9 mouse cellular contexts compared by ENCODE assay signal in the genomic region with DNA sequence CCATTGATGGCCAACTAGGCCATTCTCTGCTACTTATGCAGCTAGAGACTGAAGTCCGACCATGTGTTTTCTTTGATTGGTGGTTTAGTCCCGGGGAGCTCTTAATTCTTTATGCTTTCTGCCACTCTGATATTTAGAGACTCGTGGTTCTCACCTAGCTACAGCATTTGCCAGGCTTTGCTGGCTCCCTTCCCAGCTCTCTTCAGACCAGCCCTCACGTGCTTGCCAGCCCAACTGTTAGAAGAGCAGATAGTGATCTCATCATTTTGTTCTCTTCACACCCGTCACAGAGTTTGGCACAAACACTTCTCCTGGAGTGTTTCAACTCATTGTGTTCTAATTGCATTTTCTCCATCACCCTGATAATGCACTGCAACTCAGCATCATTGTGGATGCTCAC.
DNase-seq lines count a peak whose midpoint lies in the region; ATAC-seq lines count a peak whose summit lies in the region.
"Had no signal": no experiment of that assay in that cellular context is flagged by ENCODE, and none has a peak within 500 bp of the region (broad histone marks: within the 10 kb centered on the region; RNA-seq: fewer than 3 reads in every experiment).

No protein-coding gene starts in this region.

- no peak overlapping the region for H3K9ac ChIP-seq in hindbrain, embryonic 15.5 days
- H3K9ac ChIP-seq in hindbrain, embryonic 11.5 days (ENCODE audit: low read depth, low read length), result no peak overlapping the region
- H3K9ac ChIP-seq: limb, embryonic 12.5 days had no signal

- H3K4me2 ChIP-seq in hindbrain, embryonic 15.5 days, result no peak overlapping the region
- no peak overlapping the region for H3K4me2 ChIP-seq in hindbrain, embryonic 11.5 days (replicated peaks; ENCODE audit: low read depth, low read length)
- H3K4me2 ChIP-seq: limb, embryonic 12.5 days had no signal

- no peak for DNase-seq in hindbrain, embryonic 11.5 days (ENCODE audit: low spot score)
- DNase-seq in fat pad, adult 2 months (ENCODE audit: extremely low read depth, low read depth, low spot score), result peak; percentile 28
- DNase-seq in layer of hippocampus, postnatal 25 days (ENCODE audit: extremely low spot score in 1 of 2, low spot score in 1 of 2), result peak; percentile 38 to 58
- DNase-seq in right cerebral cortex, postnatal 10 days (ENCODE audit: low spot score in 2 of 2), result peak; percentile 70 to 78
- no peak for DNase-seq in adipocyte (ENCODE audit: low spot score)
- no peak for DNase-seq in kidney, adult 11 months

- H3K4me1 ChIP-seq in hindbrain, embryonic 15.5 days (replicated peaks), result no peaks in the 10 kb centered on the region
- no peaks in the 10 kb centered on the region for H3K4me1 ChIP-seq in hindbrain, embryonic 11.5 days (replicated peaks; ENCODE audit: control insufficient read depth, insufficient read depth, low read length)
- H3K4me1 ChIP-seq: limb, embryonic 12.5 days had no signal

- no peak overlapping the region for H3K27ac ChIP-seq in hindbrain, embryonic 15.5 days (replicated peaks)
- H3K27ac ChIP-seq in hindbrain, embryonic 11.5 days (ENCODE audit: low read depth, low read length), result no peak overlapping the region
- H3K27ac ChIP-seq: limb, embryonic 12.5 days had no signal

- WGBS in hindbrain, embryonic 15.5 days, result 47% methylated on average over 5 of the region's 5 CpGs
- WGBS in hindbrain, embryonic 11.5 days, result 76% methylated on average over 5 of the region's 5 CpGs

- no peaks in the 10 kb centered on the region for H3K9me3 ChIP-seq in hindbrain, embryonic 15.5 days
- no peaks in the 10 kb centered on the region for H3K9me3 ChIP-seq in hindbrain, embryonic 11.5 days (ENCODE audit: control insufficient read depth, low read length)
- H3K9me3 ChIP-seq: limb, embryonic 12.5 days had no signal

- H3K36me3 ChIP-seq in hindbrain, embryonic 15.5 days, result no peaks in the 10 kb centered on the region
- H3K36me3 ChIP-seq in hindbrain, embryonic 11.5 days (ENCODE audit: control insufficient read depth, insufficient read depth, low read length), result no peaks in the 10 kb centered on the region
- H3K36me3 ChIP-seq: limb, embryonic 12.5 days had no signal

- H3K27me3 ChIP-seq in hindbrain, embryonic 15.5 days, result no peaks in the 10 kb centered on the region
- H3K27me3 ChIP-seq in hindbrain, embryonic 11.5 days (ENCODE audit: control insufficient read depth, insufficient read depth, low read length), result no peaks in the 10 kb centered on the region
- H3K27me3 ChIP-seq: limb, embryonic 12.5 days had no signal

- no peak overlapping the region for H3K4me3 ChIP-seq in hindbrain, embryonic 15.5 days
- no peak overlapping the region for H3K4me3 ChIP-seq in hindbrain, embryonic 11.5 days (ENCODE audit: low read depth, low read length)
- H3K4me3 ChIP-seq: limb, embryonic 12.5 days had no signal

- peak; percentile 88 for ATAC-seq in hindbrain, embryonic 15.5 days (ENCODE audit: low FRiP score, low read depth)
- no peak for ATAC-seq in hindbrain, embryonic 11.5 days (ENCODE audit: low FRiP score)
- no peak for ATAC-seq in megakaryocyte progenitor cell, adult 5-6 weeks (replicated peaks; ENCODE audit: poor library complexity)

Comparison
In these comparisons a context has a peak if more than half of its experiments do, and no peak if none do; other contexts are left out.
1. DNase-seq: peak in fat pad, adult 2 months (single experiment), layer of hippocampus, postnatal 25 days (2 of 2) and right cerebral cortex, postnatal 10 days (2 of 2); none in hindbrain, embryonic 11.5 days (single experiment), adipocyte (single experiment) and kidney, adult 11 months (single experiment).